Mouse (Mus musculus): ENCODE measurements around the gene Gdi2.

- TF ChIP-seq ZC3H11A (IDR thresholded peaks at IDR 0.05; ENCODE audit: borderline replicate concordance, low read depth, low read length) (no peak), MAFK (IDR thresholded peaks at IDR 0.05; ENCODE audit: insufficient read depth, low read depth, low read length) (no peak), HCFC1 (IDR thresholded peaks at IDR 0.05; ENCODE audit: borderline replicate concordance, insufficient read depth, low read length) (no peak), CHD2 (IDR thresholded peaks at IDR 0.05; ENCODE audit: low read depth, low read length) (no peak)
Observed at GRCm38 (mm10) chr13:3526328-3526727, 11.5 kb upstream of the Gdi2 start.

Measured in ES-E14 (cell line).